Mouse (Mus musculus) stomach, adult 2 months (tissue): Measurements from ENCODE around the gene Phpt1. TPM values are rescaled to one million over a fixed set of nuclear protein-coding genes. Genes with fewer than 3 reads are reported as not detected.

Experiments
- polyA plus RNA-seq: library from polyadenylated mRNA; depleted of rRNA; stranded (reverse); fragments of >200 nt; gene quantifications from 2 replicates; pipeline ENCODE4 v1.2.3, GENCODE M21; 2012; rRNA removed

The Phpt1 gene
- 15.1 and 16.4 TPM in 2 replicates for polyA plus RNA-seq

DNA sequence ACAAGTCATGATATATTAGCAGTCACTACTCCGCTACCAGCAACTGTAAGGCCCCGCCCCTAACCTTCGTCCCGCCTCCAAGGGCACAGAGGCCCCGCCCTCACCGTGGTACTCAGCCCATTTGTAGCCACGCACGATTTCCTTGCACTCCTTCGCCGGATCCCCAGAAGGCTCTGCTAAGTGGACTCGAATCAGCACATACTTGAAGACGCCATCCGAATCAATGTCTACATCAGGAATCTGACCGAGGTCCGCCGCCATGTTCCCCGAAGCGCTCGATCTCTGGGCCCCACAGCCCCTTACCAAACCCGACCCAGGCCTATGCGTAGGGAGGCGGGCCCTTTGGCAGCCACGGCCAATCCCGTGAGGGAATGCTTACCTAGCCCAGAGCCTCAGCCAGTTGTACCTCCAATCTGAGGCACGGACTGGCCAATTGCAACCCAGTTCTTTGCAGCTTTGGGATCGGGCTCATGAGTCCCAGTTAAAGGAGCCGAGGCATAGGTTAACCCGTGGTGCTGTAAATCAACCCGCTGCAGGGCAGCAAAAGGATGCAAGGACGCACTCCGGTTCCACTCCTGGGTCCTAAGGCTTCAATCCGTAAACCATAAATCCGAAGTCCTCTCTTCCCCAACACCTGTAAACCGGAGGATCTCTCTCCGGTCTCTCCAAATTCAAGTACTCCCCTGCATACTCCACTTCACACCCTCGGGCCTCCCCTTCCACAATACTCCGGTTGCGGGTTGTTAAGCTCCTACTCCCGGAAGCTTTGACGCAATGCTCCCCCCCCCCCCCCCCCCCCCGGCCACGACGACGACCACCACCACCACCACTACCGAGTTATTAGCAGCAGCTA is at the start of gene Phpt1, which contains the start of gene Mamdc4:
Gene Phpt1 (minus strand): TSS at position 646 of the 853 bp plus-strand sequence.
Gene Mamdc4 (minus strand): TSS at position 267 of the 853 bp plus-strand sequence.

DNA sequence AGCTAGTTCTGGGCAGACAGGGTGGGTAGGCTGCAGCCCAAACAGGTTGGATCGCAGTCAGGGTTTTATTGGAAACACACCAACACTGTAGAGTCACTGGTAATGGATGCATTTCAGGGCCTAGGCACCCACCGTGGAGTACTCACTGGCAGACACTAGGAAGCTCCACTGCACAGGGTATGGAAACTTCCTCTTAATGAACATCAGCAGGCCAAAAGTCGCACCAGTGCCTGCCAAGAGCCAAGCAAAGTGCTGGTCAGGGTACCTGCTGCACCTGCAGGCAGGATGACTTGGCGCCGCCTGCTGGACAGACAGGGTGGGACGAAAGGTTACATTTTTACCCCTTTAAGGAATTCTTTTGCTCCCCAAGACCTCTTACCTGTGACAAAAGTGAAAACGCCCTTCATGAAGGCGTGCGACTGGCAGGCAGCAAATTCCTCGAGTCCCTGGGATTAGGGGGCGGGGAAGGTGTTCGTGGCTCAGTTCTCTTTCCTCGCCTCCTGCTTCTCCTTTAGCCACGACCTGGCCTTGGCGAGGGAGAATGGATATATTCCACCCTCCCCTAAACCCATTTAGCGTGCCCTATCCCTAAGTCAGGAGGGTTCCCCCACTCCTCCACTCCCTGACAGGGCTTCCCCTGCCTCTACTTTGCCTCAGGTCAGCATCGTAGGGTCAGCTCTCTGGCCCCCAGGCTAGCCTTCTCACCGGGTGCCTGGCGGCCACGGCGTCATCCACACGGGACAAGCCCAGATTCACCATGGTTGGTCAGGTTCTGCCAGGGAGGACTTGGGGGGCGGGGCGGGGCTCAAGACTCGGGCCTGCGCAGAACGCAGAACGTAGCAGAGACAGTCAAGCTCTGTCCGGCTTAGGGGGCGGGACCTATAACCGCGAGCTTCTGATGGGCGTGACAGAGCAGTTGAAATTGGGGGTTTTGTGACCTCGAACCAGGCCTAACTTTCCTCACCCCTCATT is 46.5 kb upstream of the Phpt1 start, which contains the start of gene Tmem141:
Gene Tmem141 (minus strand): TSS at position 777 of the 972 bp plus-strand sequence.

DNA sequence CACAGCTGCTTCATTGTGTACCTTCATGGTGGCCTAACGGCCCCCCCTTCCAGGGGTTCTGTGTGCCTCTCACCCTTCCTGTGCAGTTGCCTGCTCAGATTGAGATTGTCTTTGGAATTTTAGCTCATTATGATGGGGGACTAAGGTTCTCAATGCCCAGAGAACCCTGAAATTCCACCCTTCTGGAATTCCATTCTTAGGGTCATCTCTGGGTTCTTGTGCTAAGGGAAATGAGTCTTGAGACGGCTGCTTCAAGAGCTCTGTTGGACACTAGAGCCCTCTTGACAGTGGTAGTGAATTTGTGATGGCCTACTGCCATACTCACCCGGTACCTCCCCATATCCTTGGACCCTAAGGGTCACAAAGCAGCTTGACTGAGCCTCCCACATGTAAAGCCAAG is 42.6 kb upstream of the Phpt1 start, which contains the start of gene Ccdc183:
Gene Ccdc183 (minus strand): TSS at position 101 of the 400 bp plus-strand sequence.

DNA sequence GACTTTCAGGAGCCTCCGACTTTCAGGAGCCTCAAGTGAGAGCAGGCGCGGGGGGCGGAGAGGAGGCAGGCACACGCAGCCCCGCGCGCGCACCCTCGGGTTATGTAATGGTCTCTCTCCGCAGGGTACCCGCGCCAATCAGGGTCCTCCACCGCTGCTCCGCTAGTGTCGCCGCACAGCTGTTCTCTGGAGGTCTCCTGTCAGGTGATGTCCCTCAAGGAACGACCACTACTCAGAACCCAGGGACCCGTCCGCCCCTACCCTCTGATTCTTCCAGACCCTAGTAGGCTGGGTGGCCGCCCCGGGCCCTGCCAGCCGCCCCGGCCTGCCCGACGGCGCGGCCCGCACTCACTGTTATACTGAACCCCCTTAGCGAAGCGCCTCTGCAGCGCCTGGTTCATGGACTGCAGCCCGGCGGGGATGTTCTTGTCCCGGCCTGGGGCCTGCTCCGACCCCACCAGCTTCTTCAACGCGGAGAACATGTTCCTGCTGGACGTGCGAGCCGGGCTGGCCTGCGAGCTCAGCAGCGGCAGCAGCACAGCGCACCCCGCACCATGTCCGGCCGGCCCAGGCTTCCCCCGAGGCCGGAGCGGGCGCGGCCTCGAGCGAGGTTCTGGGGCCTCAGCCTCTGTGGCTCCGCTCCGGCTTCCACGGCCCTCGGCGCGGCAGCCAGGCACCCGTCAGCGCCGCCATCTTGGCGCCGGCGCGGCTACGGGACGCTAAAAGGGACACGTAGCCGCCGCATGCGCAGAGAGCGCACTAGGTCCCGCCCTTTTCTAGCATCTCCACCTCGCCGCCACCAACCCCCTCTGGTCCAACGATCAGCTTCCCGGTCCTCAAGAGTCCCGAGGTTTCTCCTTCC is 33.0 kb upstream of the Phpt1 start, which contains the start of gene Rabl6:
Gene Rabl6 (minus strand): TSS at position 761 of the 862 bp plus-strand sequence.

DNA sequence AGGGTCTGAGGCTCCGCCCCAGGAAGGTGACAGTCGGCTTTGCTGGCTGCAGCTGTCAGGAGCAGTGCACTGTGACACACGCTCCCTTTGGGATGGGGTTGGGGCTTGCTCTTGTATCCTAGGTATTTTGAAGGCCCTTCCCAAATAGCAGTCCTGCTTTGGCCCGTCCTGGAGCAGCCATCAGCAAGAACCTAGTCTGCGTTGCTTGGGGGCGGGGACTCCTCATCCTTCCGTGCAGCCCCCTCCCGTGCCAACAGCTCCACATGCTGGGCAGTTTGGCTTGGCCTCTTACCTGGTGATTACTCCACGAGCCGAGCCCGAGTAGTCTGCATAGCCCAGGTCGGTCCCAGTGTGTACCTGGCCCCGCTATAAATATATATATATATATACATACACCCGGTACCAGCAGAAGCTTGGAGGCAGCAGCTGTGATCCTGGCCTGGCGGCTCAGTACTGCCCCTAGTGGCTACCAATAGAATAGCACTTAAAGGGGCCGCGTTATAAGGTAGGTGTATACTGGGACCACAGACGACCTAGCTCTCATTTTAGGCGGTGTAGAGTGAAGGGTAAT is 6.4 kb upstream of the Phpt1 start, which contains the start of gene Ajm1:
Gene Ajm1 (minus strand): TSS at position 464 of the 571 bp plus-strand sequence.

DNA sequence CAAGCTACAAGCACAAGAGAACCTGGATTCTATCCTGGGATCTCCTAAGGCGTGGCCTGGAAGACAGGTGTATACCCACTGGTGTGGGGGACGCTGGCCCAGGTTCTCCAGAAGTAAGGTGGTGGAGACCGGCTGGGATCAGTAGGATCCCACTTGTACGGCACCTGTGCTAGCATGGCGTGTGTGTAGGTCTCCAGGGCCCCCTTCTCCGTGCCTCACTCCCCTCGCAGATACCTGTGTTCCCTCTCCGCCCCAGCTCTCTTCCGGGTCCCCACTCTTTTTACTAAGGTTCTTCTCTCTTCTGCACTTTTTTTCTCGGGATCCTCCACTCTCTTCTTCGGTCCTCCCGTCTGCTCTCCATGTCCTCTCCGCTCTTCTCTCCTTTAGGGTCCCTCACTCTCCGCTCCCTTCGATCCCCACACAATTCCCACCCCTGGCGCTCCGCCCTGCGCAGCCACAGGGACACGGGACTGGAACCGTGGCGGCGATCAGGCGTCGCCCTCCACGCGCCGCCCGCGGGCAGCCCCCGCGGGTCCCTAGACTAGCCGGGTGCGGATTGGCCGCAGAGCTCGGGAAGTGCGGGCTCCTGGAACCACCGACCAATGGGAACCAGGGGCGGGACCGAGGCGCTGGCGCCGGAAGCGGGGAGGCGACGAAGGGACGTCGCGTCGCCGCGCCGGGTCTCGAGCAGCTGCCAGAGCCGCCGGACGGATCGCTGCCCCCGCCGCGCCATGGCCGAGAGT is 17.6 kb downstream of the Phpt1 start, which contains the start of gene Edf1:
Gene Edf1 (plus strand): TSS at position 627 of the 743 bp plus-strand sequence.

DNA sequence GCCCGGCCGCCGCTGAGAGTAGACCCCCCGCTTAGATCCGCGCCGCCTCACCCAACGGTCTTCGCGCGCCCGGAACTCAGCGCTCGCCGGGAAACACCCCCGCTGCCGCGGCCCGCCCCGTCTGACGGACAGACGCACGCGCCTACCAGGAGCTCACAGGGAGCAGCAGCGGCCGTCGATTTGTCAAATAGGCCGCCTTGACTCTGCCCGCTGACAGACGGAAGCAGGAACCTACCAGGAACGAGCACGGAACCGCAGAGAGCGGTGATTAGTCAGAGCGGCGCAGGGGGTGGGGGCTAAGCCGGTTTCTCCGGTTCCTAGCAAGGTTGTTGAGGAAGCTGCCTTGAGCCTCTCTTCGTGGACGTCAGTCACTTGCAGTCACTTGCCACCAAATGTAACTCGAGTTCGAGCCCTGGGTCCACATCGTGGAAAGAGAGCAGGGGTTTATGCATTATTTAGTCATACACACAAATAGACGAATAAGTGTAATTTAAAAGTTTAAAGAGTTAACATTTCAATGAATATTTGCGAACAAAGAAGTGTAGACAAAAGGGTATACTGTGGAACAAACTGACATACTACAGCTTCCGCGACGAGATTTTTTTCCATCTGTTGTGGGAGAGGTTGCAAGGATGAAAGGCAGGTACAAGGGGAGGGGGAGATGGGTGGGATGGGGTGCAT is 28.1 kb downstream of the Phpt1 start, which contains the start of gene Traf2:
Gene Traf2 (minus strand): TSS at position 130 of the 681 bp plus-strand sequence.

Other genes starting within 250 kb of the Phpt1 start
- 6.1 and 7.3 TPM in 2 replicates for gene Man1b1, start 242.9 kb downstream of the Phpt1 start, polyA plus RNA-seq
- 15.2 and 20.7 TPM in 2 replicates for gene Dpp7, start 218.9 kb downstream of the Phpt1 start, polyA plus RNA-seq
- 26.9 and 89.2 TPM in 2 replicates for gene Uap1l1, start 209.5 kb downstream of the Phpt1 start, polyA plus RNA-seq
- 16.2 and 18.1 TPM in 2 replicates for gene Sapcd2, start 202.9 kb downstream of the Phpt1 start, polyA plus RNA-seq
- 38.6 and 41.0 TPM in 2 replicates for gene Entpd2, start 179.3 kb downstream of the Phpt1 start, polyA plus RNA-seq
- 181 and 297 TPM in 2 replicates for gene Npdc1, start 175.9 kb downstream of the Phpt1 start, polyA plus RNA-seq
- 0.11 and 0.24 TPM in 2 replicates for gene Fut7, start 152.0 kb downstream of the Phpt1 start, polyA plus RNA-seq
- 17.6 and 31.4 TPM in 2 replicates for gene Abca2, start 146.5 kb downstream of the Phpt1 start, polyA plus RNA-seq
- gene Clic3, start 118.4 kb downstream of the Phpt1 start, polyA plus RNA-seq, result 208 and 316 TPM in 2 replicates
- 60.7 and 89.3 TPM in 2 replicates for gene Paxx, start 114.1 kb downstream of the Phpt1 start, polyA plus RNA-seq
- 2.0 and 3.4 TPM in 2 replicates for gene Ptgds, start 105.2 kb downstream of the Phpt1 start, polyA plus RNA-seq
- gene Lcn12, start 81.3 kb downstream of the Phpt1 start, polyA plus RNA-seq, result 0.26 TPM in 1 of 2 replicates, not detected in the other
- gene Fbxw5, start 74.5 kb downstream of the Phpt1 start, polyA plus RNA-seq, result 31.7 and 32.1 TPM in 2 replicates
- 0.94 and 1.9 TPM in 2 replicates for gene C8g, start 73.5 kb downstream of the Phpt1 start, polyA plus RNA-seq
- 5.6 and 6.2 TPM in 2 replicates for gene Traf2, start 28.3 kb downstream of the Phpt1 start, polyA plus RNA-seq
- gene Edf1, start 17.4 kb downstream of the Phpt1 start, polyA plus RNA-seq, result 53.7 and 66.4 TPM in 2 replicates
- gene Mamdc4, start 379 bp downstream of the Phpt1 start, polyA plus RNA-seq, result 0.94 and 1.5 TPM in 2 replicates
- 3.4 and 4.3 TPM in 2 replicates for gene Ajm1, start 6.5 kb upstream of the Phpt1 start, polyA plus RNA-seq
- 34.2 and 35.2 TPM in 2 replicates for gene Rabl6, start 33.3 kb upstream of the Phpt1 start, polyA plus RNA-seq
- not detected in 2 replicates for gene Ccdc183, start 42.5 kb upstream of the Phpt1 start, polyA plus RNA-seq
- gene Tmem141, start 46.8 kb upstream of the Phpt1 start, polyA plus RNA-seq, result 11.7 and 12.7 TPM in 2 replicates
- gene Fcna, start 52.8 kb upstream of the Phpt1 start, polyA plus RNA-seq, result 2.1 and 3.0 TPM in 2 replicates
- 2.0 TPM in 1 of 2 replicates, not detected in the other for gene Lcn8, start 77.9 kb upstream of the Phpt1 start, polyA plus RNA-seq
- gene Lcn5, start 82.7 kb upstream of the Phpt1 start, polyA plus RNA-seq, result 2.0 TPM in 1 of 2 replicates, not detected in the other
- 0.17 TPM in 1 of 2 replicates, not detected in the other for gene Lcn6, start 101.6 kb upstream of the Phpt1 start, polyA plus RNA-seq
- 0.40 TPM in 1 of 2 replicates, not detected in the other for gene Lcn10, start 107.5 kb upstream of the Phpt1 start, polyA plus RNA-seq
- gene Obp2a, start 124.8 kb upstream of the Phpt1 start, polyA plus RNA-seq, result 0.59 and 2.0 TPM in 2 replicates
- gene Bmyc, start 131.5 kb upstream of the Phpt1 start, polyA plus RNA-seq, result 31.9 and 46.7 TPM in 2 replicates
- not detected in 2 replicates for gene Obp2b, start 161.8 kb upstream of the Phpt1 start, polyA plus RNA-seq
- gene Lcn3, start 190.3 kb upstream of the Phpt1 start, polyA plus RNA-seq, result not detected in 2 replicates
- gene Lcn11, start 201.8 kb upstream of the Phpt1 start, polyA plus RNA-seq, result not detected in 2 replicates
- gene Gm13539, start 207.0 kb upstream of the Phpt1 start, polyA plus RNA-seq, result not detected in 2 replicates
- gene Glt6d1, start 240.6 kb upstream of the Phpt1 start, polyA plus RNA-seq, result not detected in 2 replicates
- gene Lcn9, start 247.9 kb upstream of the Phpt1 start, polyA plus RNA-seq, result 0.91 TPM in 1 of 2 replicates, not detected in the other